Mouse (Mus musculus) mature B cell (primary cell): ENCODE data around the gene Ager.

Experiments used
- in situ Hi-C: fragments of 300-500 bp; cut with MboI; formaldehyde crosslinking; loops from 2 replicates; pipeline ENCODE4 v1.14.3; 2019

Gene Ager

GRCm38 (mm10) chr17:34603375-34604060, 5.9 kb downstream of the Ager start, which contains the start of gene Rnf5:
Rnf5 (minus strand) TSS chr17:34603690.
- in situ Hi-C loops = no loop called here

GRCm38 (mm10) chr17:34604061-34604508, 6.4 kb downstream of the Ager start, which contains the start of gene Agpat1:
Agpat1 (plus strand) TSS chr17:34604262.
- in situ Hi-C loops = no loop called here

- in situ Hi-C loops = no loop called here
Measured at GRCm38 (mm10) chr17:34604511-34605237, 7.0 kb downstream of the Ager start.

GRCm38 (mm10) chr17:34605609-34606008, 7.9 kb downstream of the Ager start:
- in situ Hi-C loops = no loop called here

- in situ Hi-C loops = no loop called here
Measured at GRCm38 (mm10) chr17:34606186-34607039, 8.8 kb downstream of the Ager start.

GRCm38 (mm10) chr17:34607997-34608396, 10.3 kb downstream of the Ager start:
- in situ Hi-C loops = no loop called here

GRCm38 (mm10) chr17:34611050-34611449, 13.4 kb downstream of the Ager start:
- in situ Hi-C loops = no loop called here

- in situ Hi-C loops = no loop called here
Measured at GRCm38 (mm10) chr17:34613054-34613645, 15.5 kb downstream of the Ager start.

GRCm38 (mm10) chr17:34613830-34614229, 16.2 kb downstream of the Ager start:
- in situ Hi-C loops = no loop called here

- in situ Hi-C loops = loop anchor here (5.0 kb wide), 1 partner anchor 49 kb away; no protein-coding TSS in a partner anchor
Measured at GRCm38 (mm10) chr17:34615871-34616270, 18.2 kb downstream of the Ager start, which contains the start of gene Egfl8. Egfl8 (minus strand) TSS chr17:34615971.

GRCm38 (mm10) chr17:34618999-34619398, 21.3 kb downstream of the Ager start:
- in situ Hi-C loops = loop anchor here (5.0 kb wide), 1 partner anchor 52 kb away; no protein-coding TSS in a partner anchor

- in situ Hi-C loops = no loop called here
Measured at GRCm38 (mm10) chr17:34621006-34621405, 23.3 kb downstream of the Ager start.

- in situ Hi-C loops = no loop called here
Measured at GRCm38 (mm10) chr17:34623161-34623560, 25.5 kb downstream of the Ager start.

GRCm38 (mm10) chr17:34624981-34625380, 27.3 kb downstream of the Ager start:
- in situ Hi-C loops = no loop called here

- in situ Hi-C loops = no loop called here
Measured at GRCm38 (mm10) chr17:34626062-34626772, 28.6 kb downstream of the Ager start.

- in situ Hi-C loops = no loop called here
Measured at GRCm38 (mm10) chr17:34626773-34627092, 29.1 kb downstream of the Ager start.

GRCm38 (mm10) chr17:34627093-34627942, 29.7 kb downstream of the Ager start:
- in situ Hi-C loops = no loop called here

- in situ Hi-C loops = no loop called here
Measured at GRCm38 (mm10) chr17:34627943-34628643, 30.4 kb downstream of the Ager start, which contains the start of gene Ppt2. Ppt2 (minus strand) TSS chr17:34628510.

- in situ Hi-C loops = no loop called here
Measured at GRCm38 (mm10) chr17:34628644-34628967, 30.9 kb downstream of the Ager start.
